Mouse (Mus musculus): ENCODE measurements around the gene Mgrn1.

The Mgrn1 gene

GRCm38 (mm10) chr16:4979755-4980380, 93.8 kb downstream of the Mgrn1 start:
- DNase-seq (ENCODE audit: low spot score in 2 of 2), result no peak

- no peak for DNase-seq (ENCODE audit: low spot score in 2 of 2)
Measured at GRCm38 (mm10) chr16:4984717-4985116, 98.7 kb downstream of the Mgrn1 start.
